Mouse (Mus musculus) kidney, postnatal 4 days (tissue): Measurements from ENCODE around the gene Tgfbr1.

Experiments used
- DNase-seq, 2 experiments: peaks; one replicate each; pipeline ENCODE4 v3.0.0; 2021; ENCODE audit warnings: mixed read lengths in 2 of 2

Gene Tgfbr1

GRCm38 (mm10) chr4:47352803-47353388, at the start of gene Tgfbr1:
Tgfbr1 (plus strand) TSS chr4:47353222.
- peak; percentile 100 for DNase-seq

- DNase-seq: no peak
Measured at GRCm38 (mm10) chr4:47303340-47303998, 49.6 kb upstream of the Tgfbr1 start.

GRCm38 (mm10) chr4:47309886-47310625, 43.0 kb upstream of the Tgfbr1 start:
- no peak for DNase-seq

DNA sequence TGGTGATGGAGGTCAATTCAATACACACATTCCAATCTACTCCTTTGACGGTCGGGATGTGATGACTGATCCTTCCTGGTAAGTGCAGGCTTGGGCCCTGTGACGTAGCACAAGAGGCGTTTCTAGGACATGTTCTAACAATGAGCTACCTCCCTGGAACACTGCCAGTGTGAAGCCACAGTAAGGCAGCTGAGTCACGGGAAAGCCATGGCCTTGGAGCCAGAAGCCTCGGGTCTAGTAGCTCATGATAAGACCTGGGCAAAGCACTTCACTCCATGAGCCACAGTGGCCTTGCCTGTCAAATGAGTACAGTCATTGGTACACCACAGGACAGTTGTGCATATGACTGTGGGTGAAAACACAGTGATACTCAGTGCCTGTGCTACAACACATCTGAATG, 42.2 kb upstream of the Tgfbr1 start:
- DNase-seq: no peak

GRCm38 (mm10) chr4:47311467-47311866, 41.6 kb upstream of the Tgfbr1 start:
- no peak for DNase-seq

- DNase-seq: peak; percentile 52 to 54
Measured at GRCm38 (mm10) chr4:47311929-47312328, 41.1 kb upstream of the Tgfbr1 start.

DNA sequence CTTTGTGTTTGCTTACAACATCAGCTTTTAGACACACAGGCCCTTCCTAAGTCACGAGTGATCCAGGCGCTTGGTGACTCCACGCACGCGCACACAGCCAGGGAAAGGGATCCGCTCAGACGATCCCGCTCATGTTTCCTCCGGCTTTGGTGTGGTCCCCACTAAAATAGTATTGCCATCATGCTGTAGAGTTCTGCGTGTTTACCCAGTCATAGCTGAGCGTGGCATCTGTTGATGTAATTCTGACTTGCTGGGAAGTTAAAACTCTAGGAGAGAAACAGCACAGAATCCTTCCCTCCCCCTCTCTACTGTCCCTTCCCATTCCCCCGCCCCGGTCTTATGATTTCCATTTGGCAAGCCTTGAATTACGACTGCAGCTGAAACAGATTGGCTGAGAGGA, 40.3 kb upstream of the Tgfbr1 start:
- peak; percentile 22 to 32 for DNase-seq

DNA sequence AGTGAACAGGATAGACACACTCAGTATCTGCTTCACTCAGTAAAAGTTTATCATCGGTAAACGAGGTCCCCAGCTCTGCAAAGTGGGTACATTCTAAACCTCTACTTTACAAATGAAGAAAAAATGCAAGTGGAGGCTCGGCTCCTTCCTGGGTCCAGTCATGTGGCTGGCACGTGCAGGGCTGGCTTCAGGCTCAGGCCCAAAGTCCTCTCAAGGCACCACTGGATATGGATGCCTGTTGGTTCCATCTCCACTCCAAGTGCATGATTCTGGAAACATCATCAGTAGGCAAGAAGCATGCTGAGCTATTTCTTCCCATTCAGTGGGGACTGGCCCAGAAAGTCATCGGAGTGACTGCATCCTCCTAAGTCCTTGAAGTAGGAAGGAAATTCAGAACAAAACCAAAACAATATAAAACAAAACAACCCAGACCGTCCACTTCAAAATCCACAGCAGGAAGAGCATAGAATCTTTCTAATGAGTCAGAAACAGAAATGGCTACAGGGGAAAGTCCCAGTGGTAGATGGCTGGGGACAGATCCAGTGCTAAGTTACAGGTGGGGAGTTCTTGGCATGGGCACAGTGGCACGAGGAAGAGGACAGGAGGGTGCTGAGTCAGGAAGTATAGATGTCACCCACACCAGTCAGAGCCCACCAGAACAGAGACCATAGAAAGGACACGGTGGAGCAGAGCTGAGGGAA, 39.2 kb upstream of the Tgfbr1 start:
- DNase-seq: no peak

- no peak for DNase-seq
Measured at GRCm38 (mm10) chr4:47315458-47315857, 37.6 kb upstream of the Tgfbr1 start.

- no peak for DNase-seq
Measured at GRCm38 (mm10) chr4:47316432-47316831, 36.6 kb upstream of the Tgfbr1 start.

DNA sequence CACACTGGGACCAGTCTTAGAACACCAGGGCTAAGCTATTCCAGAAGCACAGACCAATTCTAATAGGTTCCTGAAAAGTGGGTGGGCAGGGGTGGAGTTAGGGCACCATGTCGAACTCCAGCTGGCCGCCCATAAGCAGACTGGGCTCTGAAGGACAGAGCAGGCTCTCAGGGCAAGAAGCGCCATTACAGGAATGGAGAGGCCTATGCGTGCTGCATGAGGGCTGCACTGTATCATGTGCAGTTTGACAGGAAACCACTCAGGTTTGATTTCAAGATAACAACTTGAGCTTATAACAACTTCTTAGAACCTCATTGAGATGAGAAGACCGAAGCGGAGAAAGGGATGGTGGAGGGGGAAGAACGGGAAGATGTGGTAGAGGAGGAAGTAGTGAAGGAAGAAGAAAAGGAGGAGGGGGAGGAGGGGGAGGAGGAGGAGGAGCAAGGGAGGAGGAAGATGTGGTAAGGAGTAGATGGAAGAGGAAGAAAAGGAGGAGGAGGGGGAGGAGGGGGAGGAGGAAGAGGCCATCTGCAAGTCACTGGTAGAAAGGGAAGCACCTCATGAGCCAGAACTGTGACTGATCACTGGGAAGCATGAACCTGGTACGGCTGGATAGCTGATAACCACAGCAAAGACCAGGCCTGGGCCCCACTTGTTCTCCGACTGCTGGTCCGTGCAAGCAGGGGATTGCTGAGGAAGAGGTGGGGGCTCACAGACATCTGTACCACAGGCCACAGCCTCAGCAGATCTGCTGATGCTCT, 33.3 kb upstream of the Tgfbr1 start:
- no peak for DNase-seq

GRCm38 (mm10) chr4:47322315-47322714, 30.7 kb upstream of the Tgfbr1 start:
- no peak for DNase-seq

DNA sequence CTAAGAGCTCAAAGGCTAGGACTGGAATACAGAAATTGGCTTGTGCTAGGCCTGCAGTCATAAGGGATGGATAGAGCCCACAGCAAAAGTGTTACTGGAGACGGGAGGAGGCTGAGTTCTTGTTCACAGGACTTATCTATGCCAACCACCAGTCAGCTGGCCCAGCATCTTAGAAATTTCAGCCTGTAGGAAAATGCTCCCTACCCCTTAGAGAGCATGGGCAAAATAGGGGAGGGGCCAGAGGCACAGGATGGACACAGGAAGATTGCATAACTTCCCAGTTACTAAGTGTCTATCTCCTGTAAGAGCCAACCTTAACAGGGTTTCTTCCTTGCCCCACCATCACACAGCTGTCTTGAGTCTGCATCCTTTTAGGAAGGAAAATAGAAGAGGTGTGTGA, 28.8 kb upstream of the Tgfbr1 start:
- no peak for DNase-seq

DNA sequence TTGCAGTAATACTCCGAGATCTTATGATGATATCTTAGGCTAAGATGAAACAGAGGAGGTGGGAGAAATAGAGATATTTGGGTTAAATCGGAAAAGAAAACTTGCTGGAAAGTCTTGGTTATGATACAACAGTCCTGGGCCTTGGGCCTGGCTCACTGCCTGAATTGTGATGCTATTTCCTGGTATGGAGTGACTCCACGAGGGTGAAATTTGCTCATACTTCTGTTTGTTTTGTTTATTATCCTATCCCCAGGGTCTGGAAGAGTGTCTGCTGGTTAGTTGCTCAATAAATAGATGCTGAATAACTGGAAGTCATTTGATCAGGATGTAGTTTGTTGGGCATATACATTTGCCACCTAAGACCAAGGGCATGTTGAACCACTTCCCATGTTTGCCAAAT, 25.2 kb upstream of the Tgfbr1 start:
- DNase-seq: no peak

- DNase-seq: no peak
Measured at GRCm38 (mm10) chr4:47329285-47329684, 23.7 kb upstream of the Tgfbr1 start.

GRCm38 (mm10) chr4:47330378-47331052, 22.5 kb upstream of the Tgfbr1 start:
- no peak for DNase-seq

DNA sequence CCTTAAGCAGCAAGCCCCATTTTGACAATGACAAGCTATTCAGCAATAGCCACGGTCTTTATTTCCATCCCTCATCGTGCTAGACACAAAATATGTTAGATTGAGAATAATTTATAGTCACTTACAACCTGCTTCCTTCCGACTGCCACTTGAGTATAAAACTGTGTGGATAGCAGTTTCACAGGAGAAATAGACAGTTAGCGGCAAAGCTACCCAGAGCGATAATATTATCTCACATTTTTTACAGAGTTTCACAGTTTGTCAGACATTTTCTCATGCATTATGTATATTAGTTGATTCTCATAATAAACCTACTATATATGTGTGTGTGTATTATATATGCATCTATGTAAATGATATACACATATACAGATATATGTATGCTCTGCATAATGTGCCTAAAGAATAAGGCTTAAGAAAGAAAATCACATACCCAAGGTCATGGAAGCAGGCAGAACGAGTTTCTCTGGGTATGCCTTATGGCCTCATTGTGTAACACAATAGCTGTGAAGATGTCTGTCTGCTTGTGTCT, 20.1 kb upstream of the Tgfbr1 start:
- DNase-seq: no peak

- no peak for DNase-seq
Measured at GRCm38 (mm10) chr4:47333541-47333940, 19.5 kb upstream of the Tgfbr1 start.

DNA sequence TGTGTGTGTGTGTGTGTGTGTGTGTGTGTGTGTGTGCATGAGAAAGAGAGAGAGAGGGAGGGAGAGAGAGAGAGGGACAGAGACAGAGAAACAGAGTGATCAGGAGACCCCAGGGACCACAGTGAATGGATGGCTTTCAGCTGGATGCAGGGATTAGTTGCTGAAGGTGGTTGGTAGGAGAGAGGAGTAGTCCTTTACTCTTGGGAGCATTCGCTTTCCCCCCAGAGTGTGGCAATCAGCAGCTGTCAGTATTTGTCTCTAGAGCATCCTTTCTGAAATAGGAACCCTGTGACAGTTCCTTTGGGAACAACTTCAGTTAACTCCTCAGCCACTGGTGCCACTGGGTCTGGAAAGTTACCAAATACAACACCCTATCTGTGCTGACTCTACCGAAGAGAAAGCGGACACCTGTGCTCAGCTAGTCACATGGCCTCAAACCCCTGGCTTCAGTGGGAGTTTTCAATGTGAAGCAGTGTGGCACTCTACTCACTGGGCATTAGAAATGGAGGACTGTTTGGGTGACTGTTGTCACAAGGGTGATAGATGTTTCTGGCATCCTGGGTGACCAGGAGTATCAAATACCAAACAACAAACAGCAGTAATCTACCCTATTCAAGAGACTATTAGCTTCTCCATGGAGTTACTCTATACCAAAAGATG, 16.0 kb upstream of the Tgfbr1 start:
- no peak for DNase-seq

- DNase-seq: no peak
Measured at GRCm38 (mm10) chr4:47342632-47343031, 10.4 kb upstream of the Tgfbr1 start.

- no peak for DNase-seq
Measured at GRCm38 (mm10) chr4:47347022-47347421, 6.0 kb upstream of the Tgfbr1 start.
